Mouse (Mus musculus) MEL (cell line): ENCODE measurements around the gene Rcc1. TPM values are rescaled to one million over a fixed set of nuclear protein-coding genes. Genes with fewer than 3 reads are reported as not detected.

Source experiments
- DNase-seq: peaks from one replicate; pipeline ENCODE4 v3.0.0; 2011; ENCODE audit warnings: low read depth, low spot score
- H3K27ac ChIP-seq: 2 replicates; pipeline ENCODE4 v1.5.1; 2012; ENCODE audit warnings: low read depth, mild to moderate bottlenecking, control low read depth, low read length, moderate library complexity; ENCODE audit not compliant: control insufficient read depth
- H3K27me3 ChIP-seq, 2 experiments: fragments of 150-350 bp in 1 of 2; sonication (generic) in 1 of 2; 2 replicates each; pipeline ENCODE4 v1.6.1; 2012; ENCODE audit warnings: low read length in 2 of 2, mild to moderate bottlenecking in 2 of 2, improper control_type of control experiment in 1 of 2, moderate library complexity in 1 of 2; ENCODE audit not compliant: insufficient read depth in 2 of 2, control insufficient read depth in 1 of 2
- H3K36me3 ChIP-seq, 2 experiments: 2 replicates each; pipeline ENCODE4 v1.6.1; 2012 to 2014; ENCODE audit warnings: low read length in 2 of 2, improper control_type of control experiment in 1 of 2, inconsistent platforms in 1 of 2, mild to moderate bottlenecking in 1 of 2; ENCODE audit not compliant: insufficient read depth in 2 of 2, control insufficient read depth in 1 of 2
- H3K4me1 ChIP-seq, 2 experiments: fragments of 150-350 bp in 1 of 2; sonication (generic) in 1 of 2; 2 replicates each; pipeline ENCODE4 v1.6.1; 2012; ENCODE audit warnings: low read length in 2 of 2, improper control_type of control experiment in 1 of 2, mild to moderate bottlenecking in 1 of 2; ENCODE audit not compliant: insufficient read depth in 2 of 2, control insufficient read depth in 1 of 2
- H3K4me3 ChIP-seq, 2 experiments: fragments of 150-350 bp in 1 of 2; sonication (generic) in 1 of 2; 2 replicates each; pipeline ENCODE4 v1.5.1; 2012; ENCODE audit warnings: low read depth in 2 of 2, low read length in 2 of 2, mild to moderate bottlenecking in 2 of 2, moderate library complexity in 2 of 2, control low read depth in 1 of 2, improper control_type of control experiment in 1 of 2; ENCODE audit not compliant: control insufficient read depth in 1 of 2, insufficient read depth in 1 of 2
- H3K79me2 ChIP-seq: 2 replicates; pipeline ENCODE4 v1.6.1; 2012; ENCODE audit warnings: mild to moderate bottlenecking, low read length, moderate library complexity; ENCODE audit not compliant: control insufficient read depth, poor library complexity, insufficient read depth
- H3K9ac ChIP-seq: 2 replicates; pipeline ENCODE4 v1.6.1; 2012; ENCODE audit warnings: low read depth, mild to moderate bottlenecking, control low read depth, low read length, moderate library complexity; ENCODE audit not compliant: control insufficient read depth, poor library complexity, severe bottlenecking
- H3K9me3 ChIP-seq: fragments of 150-350 bp; sonication (generic); replicated peaks from 2 replicates; pipeline ENCODE4 v1.6.1; 2012; ENCODE audit warnings: mild to moderate bottlenecking, low read length, improper control_type of control experiment, moderate library complexity; ENCODE audit not compliant: insufficient read depth
- BHLHE40 ChIP-seq: IDR thresholded peaks from 2 replicates; pipeline ENCODE4 v1.6.1; 2012; ENCODE audit warnings: low read depth, mild to moderate bottlenecking, inconsistent platforms, low read length, improper control_type of control experiment, borderline replicate concordance
- CHD1 ChIP-seq: IDR thresholded peaks from 2 replicates; pipeline ENCODE4 v1.6.1; 2012; ENCODE audit warnings: low read depth, mild to moderate bottlenecking, inconsistent platforms, low read length, improper control_type of control experiment
- CHD2 ChIP-seq: IDR thresholded peaks from 2 replicates; pipeline ENCODE4 v1.6.1; 2011; ENCODE audit warnings: low read length, improper control_type of control experiment
- E2F4 ChIP-seq: IDR thresholded peaks from 2 replicates; pipeline ENCODE4 v1.6.1; 2011; ENCODE audit warnings: low read depth, low read length, improper control_type of control experiment, borderline replicate concordance
- EP300 ChIP-seq, 2 experiments: IDR thresholded peaks; 2 replicates each; pipeline ENCODE4 v1.6.1; 2011; ENCODE audit warnings: improper control_type of control experiment in 2 of 2, low read length in 2 of 2, low read depth in 1 of 2, mild to moderate bottlenecking in 1 of 2
- ETS1 ChIP-seq: IDR thresholded peaks from 2 replicates; pipeline ENCODE4 v1.6.1; 2012; ENCODE audit warnings: low read depth, mild to moderate bottlenecking, inconsistent platforms, low read length, improper control_type of control experiment, moderate library complexity
- GATA1 ChIP-seq: IDR thresholded peaks from 2 replicates; pipeline ENCODE4 v1.6.1; 2011; ENCODE audit warnings: low read depth, low read length, improper control_type of control experiment
- KAT2A ChIP-seq: conservative IDR thresholded peaks from 2 replicates; pipeline ENCODE4 v1.6.1; 2012; ENCODE audit warnings: low read depth, low read length, improper control_type of control experiment, inconsistent platforms
- MAFK ChIP-seq: IDR thresholded peaks from 2 replicates; pipeline ENCODE4 v1.6.1; 2011; ENCODE audit warnings: low read depth, mild to moderate bottlenecking, low read length, improper control_type of control experiment, borderline replicate concordance
- MAX ChIP-seq: IDR thresholded peaks from 2 replicates; pipeline ENCODE4 v1.6.1; 2011; ENCODE audit warnings: low read length, improper control_type of control experiment
- MAZ ChIP-seq: IDR thresholded peaks from 2 replicates; pipeline ENCODE4 v1.6.1; 2012; ENCODE audit warnings: low read depth, mild to moderate bottlenecking, inconsistent platforms, low read length, improper control_type of control experiment
- MEF2A ChIP-seq: IDR thresholded peaks from 2 replicates; pipeline ENCODE4 v1.6.1; 2014; ENCODE audit warnings: low read depth, mild to moderate bottlenecking, inconsistent platforms, low read length, improper control_type of control experiment; ENCODE audit not compliant: poor library complexity, insufficient replicate concordance, severe bottlenecking; ENCODE audit errors: extremely low read depth
- MXI1 ChIP-seq: IDR thresholded peaks from 2 replicates; pipeline ENCODE4 v1.6.1; 2011; ENCODE audit warnings: mild to moderate bottlenecking, low read depth, low read length, improper control_type of control experiment
- MYB ChIP-seq: IDR thresholded peaks from 2 replicates; pipeline ENCODE4 v1.6.1; 2011; ENCODE audit warnings: mild to moderate bottlenecking, low read depth, low read length, improper control_type of control experiment
- RAD21 ChIP-seq: IDR thresholded peaks from 2 replicates; pipeline ENCODE4 v1.6.1; 2011; ENCODE audit warnings: mild to moderate bottlenecking, low read depth, low read length, improper control_type of control experiment
- RCOR1 ChIP-seq: IDR thresholded peaks from 2 replicates; pipeline ENCODE4 v1.6.1; 2012; ENCODE audit warnings: low read depth, mild to moderate bottlenecking, inconsistent platforms, low read length, improper control_type of control experiment
- SIN3A ChIP-seq: IDR thresholded peaks from 2 replicates; pipeline ENCODE4 v1.6.1; 2012; ENCODE audit warnings: low read length, improper control_type of control experiment, inconsistent platforms
- TAL1 ChIP-seq: IDR thresholded peaks from 2 replicates; pipeline ENCODE4 v1.6.1; 2012; ENCODE audit warnings: mild to moderate bottlenecking, inconsistent platforms, low read length, moderate library complexity, mixed read lengths
- TBP ChIP-seq: IDR thresholded peaks from 2 replicates; pipeline ENCODE4 v1.8.0; 2011; ENCODE audit warnings: low read depth, low read length, improper control_type of control experiment
- TCF12 ChIP-seq: IDR thresholded peaks from 2 replicates; pipeline ENCODE4 v1.6.1; 2014; ENCODE audit warnings: low read depth, mild to moderate bottlenecking, inconsistent platforms, low read length, improper control_type of control experiment, moderate library complexity
- USF1 ChIP-seq: IDR thresholded peaks from 2 replicates; pipeline ENCODE4 v1.6.1; 2014; ENCODE audit warnings: low read depth, mild to moderate bottlenecking, inconsistent platforms, low read length, improper control_type of control experiment, moderate library complexity
- USF2 ChIP-seq, 2 experiments: IDR thresholded peaks; 2 replicates each; pipeline ENCODE4 v1.6.1; 2011 to 2012; ENCODE audit warnings: improper control_type of control experiment in 2 of 2, low read length in 2 of 2, borderline replicate concordance in 1 of 2, inconsistent platforms in 1 of 2, low read depth in 1 of 2, mild to moderate bottlenecking in 1 of 2; ENCODE audit not compliant: insufficient read depth in 1 of 2
- polyA plus RNA-seq, 2 experiments: library from polyadenylated mRNA; stranded (reverse) in 1 of 2; unstranded in 1 of 2; fragments of >175 nt in 1 of 2; fragments of >200 nt in 1 of 2; gene quantifications; 2 replicates each; pipeline versions ENCODE4 v1.2.1 to v1.2.4; 2012; ENCODE audit warnings: low replicate concordance in 2 of 2, low read depth in 1 of 2; ENCODE audit not compliant: insufficient read length in 2 of 2, insufficient read depth in 1 of 2, missing spikeins in 1 of 2
- total RNA-seq: library from RNA; depleted of rRNA; stranded (reverse); fragments of 300-350 nt; gene quantifications from 2 replicates; pipeline ENCODE4 v1.2.3, GENCODE M21; 2012

Gene Rcc1
- total and polyA plus RNA-seq, 3 experiments = 83.6 to 186 (median 147) TPM

GRCm38 (mm10) chr4:132305276-132305675 lies 48.1 kb downstream of the Rcc1 start:
- H3K4me3 ChIP-seq = no peak overlapping the region
- TF ChIP-seq TCF12 (0 out of 2 replicates have a peak, but pooled peaks have one; percentile 18), ETS1 (peak; percentile 75), MAZ (no peak), MEF2A (no peak), TAL1 (no peak), MYB (no peak), RCOR1 (no peak), MAX (0 out of 2 replicates have a peak, but pooled peaks have one; percentile 38), SIN3A (peak; percentile 38), USF1 (peak; percentile 90), CHD2 (no peak), CHD1 (no peak), MAFK (peak; percentile 14; the same call in 1 of the 2 replicates), GATA1 (peak; percentile 78), KAT2A (no peak), USF2 (IDR thresholded peaks at IDR 0.05; ENCODE audit: borderline replicate concordance in 1 of 2, insufficient read depth in 1 of 2, low read depth in 1 of 2, low read length in 2 of 2) (0 out of 4 replicates have a peak, but pooled peaks of 1 of the 2 experiments have one; percentile 44), TBP (no peak), BHLHE40 (peak; percentile 88), RAD21 (no peak), EP300 (IDR thresholded peaks at IDR 0.05; ENCODE audit: low read depth in 1 of 2, low read length in 2 of 2) (peak in 1 of 2 experiments; percentile 48; a peak in 3 of 4 replicates), MXI1 (0 out of 2 replicates have a peak, but pooled peaks have one; percentile 31), E2F4 (no peak)
- peak overlapping the region; percentile 14 for H3K27ac ChIP-seq
- peaks cover 0 to 17% of the 10 kb centered on the region in 2 experiments; a peak in 2 of 4 replicates for H3K4me1 ChIP-seq
- peak overlapping the region; percentile 2; the same call in 1 of the 2 replicates for H3K9ac ChIP-seq
- no peaks in the 10 kb centered on the region for H3K27me3 ChIP-seq
- DNase-seq = peak; percentile 57
- no peaks in the 10 kb centered on the region for H3K9me3 ChIP-seq
- H3K79me2 ChIP-seq = peaks cover 18% of the 10 kb centered on the region
- peaks cover 7 to 15% of the 10 kb centered on the region in 2 experiments for H3K36me3 ChIP-seq
